Mouse (Mus musculus): ENCODE measurements around the gene Clcn1.

- TF ChIP-seq CTCF (conservative IDR thresholded peaks at IDR 0.05; ENCODE audit: low read length): no peak
- no peak for TF ChIP-seq NANOG (IDR thresholded peaks at IDR 0.05; ENCODE audit: borderline replicate concordance, low read length)
Measured at GRCm38 (mm10) chr6:42360231-42360840, 73.9 kb downstream of the Clcn1 start.

Data from E14TG2a.4 (cell line).